Mouse (Mus musculus): ENCODE measurements at regions not wholly inside any gene's neighbourhood (a gene's known extent, or its start where the extent isn't known, plus 50 kb on each side); places are given as distances from the start of the nearest gene placed in this dataset.

DNA sequence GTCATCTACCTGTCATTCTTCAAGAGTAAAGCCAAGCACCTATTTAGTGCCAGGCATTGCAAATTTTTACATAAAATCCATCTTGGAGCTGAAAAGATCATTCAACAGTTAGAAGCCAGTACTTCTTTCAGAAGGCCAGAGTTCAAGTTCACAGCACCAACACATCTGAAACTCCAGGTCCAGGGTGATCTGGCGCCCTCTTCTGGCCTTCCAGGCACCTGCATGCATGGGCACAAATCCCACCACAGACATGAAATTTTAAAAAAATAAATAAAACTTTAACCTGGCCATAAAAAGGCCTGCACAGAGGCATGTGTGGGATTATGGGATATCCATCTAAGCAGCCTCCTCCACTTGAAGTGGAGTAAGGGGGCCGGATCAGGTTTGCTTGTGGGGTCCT, 144.7 kb downstream of the Cct6b start:
- ATAC-seq (replicated peaks; ENCODE audit: low FRiP score, low TSS enrichment, low read depth) (no peak), DNase-seq (ENCODE audit: low spot score) (no peak)
- no peak overlapping the region for H3K9ac ChIP-seq (ENCODE audit: low read length)
- 0 out of 2 replicates have a peak, but pooled peaks cover 7% of the 10 kb centered on the region for H3K27me3 ChIP-seq (replicated peaks; ENCODE audit: control insufficient read depth, insufficient read depth, low read length)
- H3K9me3 ChIP-seq (ENCODE audit: control insufficient read depth, low read length): no peaks in the 10 kb centered on the region
- WGBS: 66% methylated on average over 2 of the region's 2 CpGs
- H3K27ac ChIP-seq (ENCODE audit: low read depth): no peak overlapping the region
- H3K36me3 ChIP-seq (ENCODE audit: control insufficient read depth, insufficient read depth, low read length): no peaks in the 10 kb centered on the region
- H3K4me2 ChIP-seq (ENCODE audit: low read length): no peak overlapping the region
- no peaks in the 10 kb centered on the region for H3K4me1 ChIP-seq (replicated peaks; ENCODE audit: control insufficient read depth, insufficient read depth, low read length)
- no peak overlapping the region for H3K4me3 ChIP-seq (ENCODE audit: low read depth, low read length)

- Histone ChIP-seq H3K9ac (ENCODE audit: low read length) (no peak overlapping the region), H3K27ac (ENCODE audit: low read depth) (no peak overlapping the region), H3K36me3 (ENCODE audit: control insufficient read depth, insufficient read depth, low read length) (no peaks in the 10 kb centered on the region), H3K27me3 (replicated peaks; ENCODE audit: control insufficient read depth, insufficient read depth, low read length) (0 out of 2 replicates have a peak, but pooled peaks cover 7% of the 10 kb centered on the region), H3K4me2 (ENCODE audit: low read length) (no peak overlapping the region), H3K4me3 (ENCODE audit: low read depth, low read length) (no peak overlapping the region), H3K9me3 (ENCODE audit: control insufficient read depth, low read length) (no peaks in the 10 kb centered on the region), H3K4me1 (replicated peaks; ENCODE audit: control insufficient read depth, insufficient read depth, low read length) (no peaks in the 10 kb centered on the region)
- ATAC-seq (replicated peaks; ENCODE audit: low FRiP score, low TSS enrichment, low read depth) (no peak), DNase-seq (ENCODE audit: low spot score) (no peak)
- 4% methylated on average over 9 of the region's 9 CpGs for WGBS
These were observed 145.7 kb downstream of the Cct6b start for GRCm38 (mm10) chr11:82618457-82618856.

- H3K9ac ChIP-seq (ENCODE audit: low read length): no peak overlapping the region
- no peaks in the 10 kb centered on the region for H3K4me1 ChIP-seq (replicated peaks; ENCODE audit: control insufficient read depth, insufficient read depth, low read length)
- DNase-seq (ENCODE audit: low spot score) (no peak), ATAC-seq (replicated peaks; ENCODE audit: low FRiP score, low TSS enrichment, low read depth) (no peak)
- H3K27me3 ChIP-seq (replicated peaks; ENCODE audit: control insufficient read depth, insufficient read depth, low read length): 0 out of 2 replicates have a peak, but pooled peaks cover 7% of the 10 kb centered on the region
- 64% methylated on average over 7 of the region's 7 CpGs for WGBS
- H3K36me3 ChIP-seq (ENCODE audit: control insufficient read depth, insufficient read depth, low read length): no peaks in the 10 kb centered on the region
- no peak overlapping the region for H3K4me3 ChIP-seq (ENCODE audit: low read depth, low read length)
- no peak overlapping the region for H3K27ac ChIP-seq (ENCODE audit: low read depth)
- no peak overlapping the region for H3K4me2 ChIP-seq (ENCODE audit: low read length)
- H3K9me3 ChIP-seq (ENCODE audit: control insufficient read depth, low read length): no peaks in the 10 kb centered on the region
These were observed 147.3 kb downstream of the Cct6b start for GRCm38 (mm10) chr11:82616856-82617255.

GRCm38 (mm10) chr11:82614356-82614755, 149.8 kb downstream of the Cct6b start:
- Histone ChIP-seq H3K27ac (ENCODE audit: low read depth) (no peak overlapping the region), H3K36me3 (ENCODE audit: control insufficient read depth, insufficient read depth, low read length) (no peaks in the 10 kb centered on the region), H3K4me3 (ENCODE audit: low read depth, low read length) (no peak overlapping the region), H3K27me3 (replicated peaks; ENCODE audit: control insufficient read depth, insufficient read depth, low read length) (0 out of 2 replicates have a peak, but pooled peaks cover 7% of the 10 kb centered on the region), H3K4me2 (ENCODE audit: low read length) (no peak overlapping the region), H3K4me1 (replicated peaks; ENCODE audit: control insufficient read depth, insufficient read depth, low read length) (no peaks in the 10 kb centered on the region), H3K9ac (ENCODE audit: low read length) (no peak overlapping the region), H3K9me3 (ENCODE audit: control insufficient read depth, low read length) (no peaks in the 10 kb centered on the region)
- no peak for DNase-seq (ENCODE audit: low spot score)
- no peak for ATAC-seq (replicated peaks; ENCODE audit: low FRiP score, low TSS enrichment, low read depth)
- 89% methylated on average over 9 of the region's 9 CpGs for WGBS

- no peaks in the 10 kb centered on the region for H3K36me3 ChIP-seq (ENCODE audit: control insufficient read depth, insufficient read depth, low read length)
- no peak overlapping the region for H3K4me3 ChIP-seq (ENCODE audit: low read depth, low read length)
- no peak overlapping the region for H3K27ac ChIP-seq (ENCODE audit: low read depth)
- 20% methylated on average over 6 of the region's 6 CpGs for WGBS
- ATAC-seq (replicated peaks; ENCODE audit: low FRiP score, low TSS enrichment, low read depth): no peak
- 0 out of 2 replicates have a peak, but pooled peaks cover 7% of the 10 kb centered on the region for H3K27me3 ChIP-seq (replicated peaks; ENCODE audit: control insufficient read depth, insufficient read depth, low read length)
- H3K4me1 ChIP-seq (replicated peaks; ENCODE audit: control insufficient read depth, insufficient read depth, low read length): no peaks in the 10 kb centered on the region
- peak; percentile 71 for DNase-seq (ENCODE audit: low spot score)
- no peak overlapping the region for H3K9ac ChIP-seq (ENCODE audit: low read length)
- no peak overlapping the region for H3K4me2 ChIP-seq (ENCODE audit: low read length)
- H3K9me3 ChIP-seq (ENCODE audit: control insufficient read depth, low read length): no peaks in the 10 kb centered on the region
These were observed 150.6 kb downstream of the Cct6b start for GRCm38 (mm10) chr11:82613503-82613902.

DNA sequence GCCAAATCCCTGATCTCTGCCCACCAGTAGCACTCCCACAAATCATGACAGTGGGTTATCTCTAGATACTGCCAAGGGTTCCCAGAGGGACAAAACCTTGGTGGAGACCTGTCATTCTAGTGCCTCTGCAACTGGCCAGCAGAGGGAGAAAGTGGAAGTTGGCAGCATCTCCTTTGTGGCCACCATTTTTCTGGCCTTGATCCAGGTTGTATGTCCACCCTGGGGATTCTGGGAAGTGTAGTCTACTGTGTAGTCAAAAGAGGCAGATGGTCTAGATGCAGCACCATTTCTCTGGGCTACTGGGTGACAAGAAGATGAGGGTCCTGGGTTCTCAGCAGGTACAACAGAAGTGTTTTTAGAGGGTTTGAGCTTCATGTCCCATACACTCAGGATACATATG, 152.1 kb downstream of the Cct6b start:
- no peak overlapping the region for H3K4me3 ChIP-seq (ENCODE audit: low read depth, low read length)
- H3K4me1 ChIP-seq (replicated peaks; ENCODE audit: control insufficient read depth, insufficient read depth, low read length): no peaks in the 10 kb centered on the region; the same call in 1 of the 2 replicates
- H3K36me3 ChIP-seq (ENCODE audit: control insufficient read depth, insufficient read depth, low read length): no peaks in the 10 kb centered on the region
- no peak for DNase-seq (ENCODE audit: low spot score)
- H3K27ac ChIP-seq (ENCODE audit: low read depth): no peak overlapping the region
- H3K9me3 ChIP-seq (ENCODE audit: control insufficient read depth, low read length): no peaks in the 10 kb centered on the region
- no peaks in the 10 kb centered on the region for H3K27me3 ChIP-seq (replicated peaks; ENCODE audit: control insufficient read depth, insufficient read depth, low read length)
- H3K9ac ChIP-seq (ENCODE audit: low read length): no peak overlapping the region
- no peak overlapping the region for H3K4me2 ChIP-seq (ENCODE audit: low read length)
- ATAC-seq (replicated peaks; ENCODE audit: low FRiP score, low TSS enrichment, low read depth): no peak

GRCm38 (mm10) chr11:82608963-82609362, 155.2 kb downstream of the Cct6b start:
- Histone ChIP-seq H3K4me3 (ENCODE audit: low read depth, low read length) (no peak overlapping the region), H3K4me1 (replicated peaks; ENCODE audit: control insufficient read depth, insufficient read depth, low read length) (peaks cover 6% of the 10 kb centered on the region; the same call in 1 of the 2 replicates), H3K36me3 (ENCODE audit: control insufficient read depth, insufficient read depth, low read length) (no peaks in the 10 kb centered on the region), H3K9me3 (ENCODE audit: control insufficient read depth, low read length) (no peaks in the 10 kb centered on the region), H3K4me2 (ENCODE audit: low read length) (no peak overlapping the region), H3K9ac (ENCODE audit: low read length) (no peak overlapping the region), H3K27me3 (replicated peaks; ENCODE audit: control insufficient read depth, insufficient read depth, low read length) (no peaks in the 10 kb centered on the region), H3K27ac (ENCODE audit: low read depth) (no peak overlapping the region)
- 44% methylated on average over 1 of the region's 1 CpGs for WGBS
- ATAC-seq (replicated peaks; ENCODE audit: low FRiP score, low TSS enrichment, low read depth) (no peak), DNase-seq (ENCODE audit: low spot score) (no peak)

GRCm38 (mm10) chr11:82607661-82608060, 156.5 kb downstream of the Cct6b start:
- H3K4me2 ChIP-seq (ENCODE audit: low read length): no peak overlapping the region
- H3K9me3 ChIP-seq (ENCODE audit: control insufficient read depth, low read length): no peaks in the 10 kb centered on the region
- H3K36me3 ChIP-seq (ENCODE audit: control insufficient read depth, insufficient read depth, low read length): no peaks in the 10 kb centered on the region
- 64% methylated on average over 5 of the region's 5 CpGs for WGBS
- H3K27ac ChIP-seq (ENCODE audit: low read depth): no peak overlapping the region
- peaks cover 10% of the 10 kb centered on the region; the same call in 1 of the 2 replicates for H3K4me1 ChIP-seq (replicated peaks; ENCODE audit: control insufficient read depth, insufficient read depth, low read length)
- no peak for DNase-seq (ENCODE audit: low spot score)
- no peak overlapping the region for H3K4me3 ChIP-seq (ENCODE audit: low read depth, low read length)
- ATAC-seq (replicated peaks; ENCODE audit: low FRiP score, low TSS enrichment, low read depth): no peak
- no peaks in the 10 kb centered on the region for H3K27me3 ChIP-seq (replicated peaks; ENCODE audit: control insufficient read depth, insufficient read depth, low read length)
- H3K9ac ChIP-seq (ENCODE audit: low read length): no peak overlapping the region

DNA sequence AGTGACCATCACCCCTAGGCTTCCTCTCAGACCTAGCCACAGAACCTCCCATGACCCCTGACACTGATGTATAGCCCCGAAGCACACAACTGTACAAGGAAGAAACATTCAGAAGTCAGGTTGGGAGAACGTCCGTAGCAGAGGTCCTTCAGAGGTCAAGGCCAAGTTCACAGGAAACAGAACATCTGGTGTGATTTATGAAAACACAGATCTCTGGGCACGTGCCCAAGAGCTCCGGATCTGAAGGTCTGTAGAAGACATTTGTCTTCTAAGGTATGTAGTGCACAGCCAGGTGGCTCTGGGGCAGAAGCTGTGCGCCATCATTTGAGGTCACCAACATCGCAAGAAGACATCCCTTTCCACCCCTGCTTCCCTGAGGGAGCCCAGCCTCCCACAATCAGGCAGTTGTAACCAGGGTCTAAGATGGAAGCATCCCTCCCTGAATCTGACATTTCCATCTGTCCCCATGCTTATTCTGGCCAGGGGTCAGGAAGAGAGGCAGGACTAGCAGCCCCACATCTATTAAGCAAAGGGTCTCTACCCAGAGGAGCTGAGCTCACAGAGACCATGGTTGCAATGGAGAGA, 159.8 kb downstream of the Cct6b start:
- Histone ChIP-seq H3K9ac (ENCODE audit: low read length) (no peak overlapping the region), H3K27ac (ENCODE audit: low read depth) (no peak overlapping the region), H3K27me3 (replicated peaks; ENCODE audit: control insufficient read depth, insufficient read depth, low read length) (peaks cover 9% of the 10 kb centered on the region), H3K4me1 (replicated peaks; ENCODE audit: control insufficient read depth, insufficient read depth, low read length) (peaks cover 14% of the 10 kb centered on the region; the same call in 1 of the 2 replicates), H3K4me3 (ENCODE audit: low read depth, low read length) (no peak overlapping the region), H3K36me3 (ENCODE audit: control insufficient read depth, insufficient read depth, low read length) (no peaks in the 10 kb centered on the region), H3K9me3 (ENCODE audit: control insufficient read depth, low read length) (no peaks in the 10 kb centered on the region), H3K4me2 (ENCODE audit: low read length) (no peak overlapping the region)
- ATAC-seq (replicated peaks; ENCODE audit: low FRiP score, low TSS enrichment, low read depth): no peak
- DNase-seq (ENCODE audit: low spot score): no peak
- 35% methylated on average over 7 of the region's 7 CpGs for WGBS
